ENCODE assay signal across 12 mouse cellular contexts in genomic region chr2:4474539-4474937, GRCm38 (mm10).
DNase-seq lines count a peak whose midpoint lies in the region; ATAC-seq and TF ChIP-seq lines count a peak whose summit lies in the region.
"Had no signal": no experiment of that assay in that cellular context is flagged by ENCODE, and none has a peak within 500 bp of the region (broad histone marks: within the 10 kb centered on the region; RNA-seq: fewer than 3 reads in every experiment).

No protein-coding gene starts in this region.

- H3K4me3 ChIP-seq in hindbrain, postnatal 0 days (ENCODE audit: low read length): no peak overlapping the region
- no peak overlapping the region for H3K4me3 ChIP-seq in hindbrain, embryonic 10.5 days
- H3K4me3 ChIP-seq in embryonic facial prominence, embryonic 15.5 days (replicated peaks): no peak overlapping the region
- H3K4me3 ChIP-seq in limb, embryonic 13.5 days: no peak overlapping the region
- H3K4me3 ChIP-seq: liver, embryonic 13.5 days had no signal

- H3K4me2 ChIP-seq in hindbrain, postnatal 0 days (ENCODE audit: low read depth, low read length): no peak overlapping the region
- H3K4me2 ChIP-seq in embryonic facial prominence, embryonic 15.5 days (replicated peaks): no peak overlapping the region
- no peak overlapping the region for H3K4me2 ChIP-seq in limb, embryonic 13.5 days (replicated peaks)
- H3K4me2 ChIP-seq: liver, embryonic 13.5 days had no signal

- H3K27ac ChIP-seq in hindbrain, postnatal 0 days: no peak overlapping the region
- no peak overlapping the region for H3K27ac ChIP-seq in hindbrain, embryonic 10.5 days
- H3K27ac ChIP-seq in embryonic facial prominence, embryonic 15.5 days (replicated peaks): 0 out of 2 replicates have a peak overlapping the region, but pooled peaks have one; percentile 65
- peak overlapping the region; percentile 69 for H3K27ac ChIP-seq in limb, embryonic 13.5 days
- H3K27ac ChIP-seq: liver, embryonic 13.5 days had no signal

- peaks cover 4% of the 10 kb centered on the region; the same call in 1 of the 2 replicates for H3K36me3 ChIP-seq in hindbrain, postnatal 0 days (ENCODE audit: insufficient read depth, low read length)
- H3K36me3 ChIP-seq in hindbrain, embryonic 10.5 days: peaks cover 63% of the 10 kb centered on the region
- no peaks in the 10 kb centered on the region for H3K36me3 ChIP-seq in embryonic facial prominence, embryonic 15.5 days
- peaks cover 40% of the 10 kb centered on the region for H3K36me3 ChIP-seq in limb, embryonic 13.5 days
- H3K36me3 ChIP-seq: liver, embryonic 13.5 days had no signal

- TF ChIP-seq CTCF in hindbrain, postnatal 0 days (IDR thresholded peaks at IDR 0.05; ENCODE audit: low read depth): peak; percentile 41

- H3K27me3 ChIP-seq in hindbrain, postnatal 0 days (ENCODE audit: insufficient read depth, low read length): no peaks in the 10 kb centered on the region
- H3K27me3 ChIP-seq in hindbrain, embryonic 10.5 days (ENCODE audit: insufficient read depth, poor library complexity, severe bottlenecking): no peaks in the 10 kb centered on the region
- no peaks in the 10 kb centered on the region for H3K27me3 ChIP-seq in embryonic facial prominence, embryonic 15.5 days
- no peaks in the 10 kb centered on the region for H3K27me3 ChIP-seq in limb, embryonic 13.5 days
- H3K27me3 ChIP-seq: liver, embryonic 13.5 days had no signal

- H3K9ac ChIP-seq in hindbrain, postnatal 0 days (replicated peaks; ENCODE audit: low read length): no peak overlapping the region
- no peak overlapping the region for H3K9ac ChIP-seq in embryonic facial prominence, embryonic 15.5 days
- no peak overlapping the region for H3K9ac ChIP-seq in limb, embryonic 13.5 days
- H3K9ac ChIP-seq: liver, embryonic 13.5 days had no signal

- no peaks in the 10 kb centered on the region for H3K9me3 ChIP-seq in hindbrain, postnatal 0 days (ENCODE audit: low read length)
- peaks cover 2% of the 10 kb centered on the region; the same call in 1 of the 2 replicates for H3K9me3 ChIP-seq in hindbrain, embryonic 10.5 days
- H3K9me3 ChIP-seq in embryonic facial prominence, embryonic 15.5 days (replicated peaks): no peaks in the 10 kb centered on the region
- no peaks in the 10 kb centered on the region for H3K9me3 ChIP-seq in limb, embryonic 13.5 days
- H3K9me3 ChIP-seq: liver, embryonic 13.5 days had no signal

- ATAC-seq in hindbrain, postnatal 0 days: no peak
- peak; percentile 17; the same call in 1 of the 2 replicates for ATAC-seq in embryonic facial prominence, embryonic 15.5 days (ENCODE audit: insufficient number of reproducible peaks, low FRiP score, low TSS enrichment, low read depth)
- ATAC-seq in limb, embryonic 13.5 days (ENCODE audit: low FRiP score, low read depth): no peak
- ATAC-seq in erythroblast, adult 5-6 weeks (replicated peaks; ENCODE audit: low FRiP score, poor library complexity, severe bottlenecking): no peak

- peaks cover 11% of the 10 kb centered on the region; the same call in 1 of the 2 replicates for H3K4me1 ChIP-seq in hindbrain, postnatal 0 days (ENCODE audit: insufficient read depth, low read length)
- peaks cover 23% of the 10 kb centered on the region for H3K4me1 ChIP-seq in hindbrain, embryonic 10.5 days (replicated peaks)
- peaks cover 34% of the 10 kb centered on the region for H3K4me1 ChIP-seq in embryonic facial prominence, embryonic 15.5 days
- peaks cover 53% of the 10 kb centered on the region for H3K4me1 ChIP-seq in limb, embryonic 13.5 days

- peak; percentile 54 for DNase-seq in hindbrain, postnatal 0 days (ENCODE audit: low spot score)
- no peak for DNase-seq in hindbrain, embryonic 10.5 days (ENCODE audit: low spot score)
- peak; percentile 69 for DNase-seq in NIH3T3 (ENCODE audit: low read depth)
- DNase-seq in ovary, postnatal 14 days (ENCODE audit: low spot score): no peak
- DNase-seq: adrenal gland, postnatal 25 days; gastrocnemius, postnatal 36 days; layer of hippocampus, adult 9-11 months; liver, embryonic 13.5 days; retina, postnatal 1 day had no signal

Comparison
In these comparisons a context has a peak if more than half of its experiments do, and no peak if none do; other contexts are left out.
1. DNase-seq: peak in hindbrain, postnatal 0 days (single experiment) and NIH3T3 (single experiment); none in hindbrain, embryonic 10.5 days (single experiment) and ovary, postnatal 14 days (single experiment).
2. H3K27ac ChIP-seq: peak in embryonic facial prominence, embryonic 15.5 days (single experiment) and limb, embryonic 13.5 days (single experiment); none in hindbrain, postnatal 0 days (single experiment) and hindbrain, embryonic 10.5 days (single experiment).